Mouse (Mus musculus) inflammation-experienced regulatory T-cells, adult 6 months (primary cell): ENCODE data around the gene Tnnc1. TPM values are rescaled to one million over a fixed set of nuclear protein-coding genes. Genes with fewer than 3 reads are reported as not detected.

Experiments used
- ATAC-seq: one replicate; pipeline ENCODE4 v1.8.0; 2017
- polyA plus RNA-seq, 3 experiments: library from polyadenylated mRNA; unstranded; fragments of 100-300 nt; shearing (Covaris generic); gene quantifications; one replicate each; pipeline ENCODE4 v1.2.1; 2017

Gene Tnnc1
- polyA plus RNA-seq, 3 experiments from 2014 or later: not detected

DNA sequence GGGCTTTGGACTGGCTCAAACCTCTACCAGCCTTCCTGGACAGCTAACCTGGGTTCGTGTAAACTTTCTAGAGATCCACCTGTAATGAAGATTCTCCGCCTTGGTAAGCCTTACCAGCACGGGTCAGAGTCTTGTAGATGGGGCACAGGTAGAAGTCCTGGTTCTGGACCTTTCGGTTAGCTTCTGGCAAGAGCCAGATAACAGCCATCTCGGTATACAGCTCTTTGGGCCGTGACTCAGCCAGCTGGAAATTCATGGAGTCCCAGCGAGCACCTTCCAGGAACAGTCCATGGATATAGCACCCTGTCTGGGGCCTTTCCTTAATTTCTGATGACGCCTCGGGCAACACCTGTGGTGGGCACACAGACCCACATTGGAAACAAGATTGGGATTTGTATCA, 52.8 kb downstream of the Tnnc1 start:
- no peak for ATAC-seq

Other genes with a start within 250 kb of the Tnnc1 start
- gene Glt8d1, start 206.9 kb upstream of the Tnnc1 start, polyA plus RNA-seq: 1 to 10 TPM; 8.6 to 8.8 (median 8.7) TPM
- gene Spcs1, start 206.6 kb upstream of the Tnnc1 start, polyA plus RNA-seq: 100 to 1,000 TPM; 297 to 353 (median 327) TPM
- gene Pbrm1, start 189.2 kb upstream of the Tnnc1 start, polyA plus RNA-seq: 10 to 100 TPM; 45.2 to 57.3 (median 54.1) TPM
- gene Gnl3, start 189.2 kb upstream of the Tnnc1 start, polyA plus RNA-seq: 10 to 100 TPM; 48.2 to 99.0 (median 80.0) TPM
- gene Smim4, start 79.4 kb upstream of the Tnnc1 start, polyA plus RNA-seq: 10 to 100 TPM; 48.6 to 86.1 (median 85.5) TPM
- gene Nt5dc2, start 77.3 kb upstream of the Tnnc1 start, polyA plus RNA-seq: not detected
- gene Stab1, start 39.7 kb upstream of the Tnnc1 start, polyA plus RNA-seq: 1 to 10 TPM; 1.9 to 4.1 (median 2.8) TPM
- 100 to 1,000 TPM in 2 of 3 experiments, 10 to 100 TPM in 1; 77.1 to 218 (median 164) TPM for gene Nisch, start 8.6 kb downstream of the Tnnc1 start, polyA plus RNA-seq
- not detected for gene Sema3g, start 9.5 kb downstream of the Tnnc1 start, polyA plus RNA-seq
- 10 to 100 TPM; 11.8 to 13.2 (median 13.1) TPM for gene Phf7, start 43.0 kb downstream of the Tnnc1 start, polyA plus RNA-seq
- gene Bap1, start 43.1 kb downstream of the Tnnc1 start, polyA plus RNA-seq: 10 to 100 TPM; 23.6 to 28.7 (median 28.3) TPM
- gene Dnah1, start 115.6 kb downstream of the Tnnc1 start, polyA plus RNA-seq: not detected
- 10 to 100 TPM; 18.0 to 20.5 (median 18.9) TPM for gene Capn7, start 128.3 kb downstream of the Tnnc1 start, polyA plus RNA-seq
- 10 to 100 TPM in 1 of 3 experiments, 1 to 10 TPM in 2; 5.4 to 11.5 (median 7.1) TPM for gene Sh3bp5, start 227.8 kb downstream of the Tnnc1 start, polyA plus RNA-seq